Mouse (Mus musculus) lung, adult 2 months (tissue): ENCODE results near the gene Unc50.

ENCODE experiments used
- CTCF ChIP-seq: fragments of 200-500 bp; IDR thresholded peaks from 2 replicates; pipeline ENCODE4 v1.5.1; 2011; ENCODE audit warnings: mild to moderate bottlenecking, low read length, control low read depth; ENCODE audit not compliant: insufficient read depth
- POLR2A ChIP-seq: fragments of 200-500 bp; IDR thresholded peaks from 2 replicates; pipeline ENCODE4 v1.6.1; 2011; ENCODE audit warnings: low read depth, mild to moderate bottlenecking, control low read depth, low read length, borderline replicate concordance; ENCODE audit errors: extremely low read depth

DNA sequence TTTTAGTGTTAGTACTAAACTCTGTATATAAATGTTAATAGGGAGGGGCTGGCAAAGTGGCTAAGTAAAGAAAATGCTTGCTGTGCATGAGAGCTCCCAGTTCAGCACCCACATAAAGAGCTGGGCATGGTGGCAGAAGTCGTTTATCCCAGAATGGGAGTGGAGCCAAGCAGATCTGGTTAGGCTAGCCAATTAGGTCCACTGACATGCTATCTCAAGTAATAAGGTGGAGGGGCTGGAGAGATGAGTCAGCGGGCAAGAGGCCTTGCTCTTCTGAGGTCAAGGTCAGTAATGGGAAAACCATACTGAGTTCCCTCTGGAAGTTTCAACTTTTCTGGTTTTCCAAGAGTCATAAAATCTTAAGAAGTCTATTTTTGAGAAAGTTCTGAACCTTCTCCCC, 1.0 kb upstream of the Unc50 start:
- no peak for TF ChIP-seq CTCF
- TF ChIP-seq POLR2A = no peak
